Mouse (Mus musculus) lung, embryonic 15.5 days (tissue): Measurements from ENCODE around the gene Sun1. TPM values are rescaled to one million over a fixed set of nuclear protein-coding genes. Genes with fewer than 3 reads are reported as not detected.
A peak's percentile ranks its signal among the peaks of the same experiment; 100 is the strongest.

Experiments
- ATAC-seq: fragments of 200-750 bp; cut with Nextera tagmentation; 2 replicates; pipeline ENCODE4 v1.8.0; 2017; ENCODE audit warnings: moderate number of reproducible peaks, borderline replicate concordance; ENCODE audit not compliant: low FRiP score, low TSS enrichment; ENCODE audit errors: extremely low read depth
- H3K27ac ChIP-seq: fragments of 300-500 bp; sonication (generic); 2 replicates; pipeline ENCODE4 v1.5.1; 2015; ENCODE audit warnings: moderate library complexity, mild to moderate bottlenecking, inconsistent platforms
- H3K27me3 ChIP-seq: fragments of 300-500 bp; sonication (generic); 2 replicates; pipeline ENCODE4 v1.6.1; 2015; ENCODE audit warnings: inconsistent platforms
- H3K36me3 ChIP-seq: fragments of 300-500 bp; sonication (generic); 2 replicates; pipeline ENCODE4 v1.6.1; 2015; ENCODE audit warnings: inconsistent platforms
- H3K4me1 ChIP-seq: fragments of 300-500 bp; sonication (generic); 2 replicates; pipeline ENCODE4 v1.6.1; 2015; ENCODE audit warnings: inconsistent platforms
- H3K4me2 ChIP-seq: fragments of 300-500 bp; sonication (generic); 2 replicates; pipeline ENCODE4 v1.6.1; 2015; ENCODE audit warnings: inconsistent platforms, mild to moderate bottlenecking, moderate library complexity
- H3K4me3 ChIP-seq: fragments of 300-500 bp; sonication (generic); 2 replicates; pipeline ENCODE4 v1.5.1; 2015; ENCODE audit warnings: mild to moderate bottlenecking, inconsistent platforms
- H3K9ac ChIP-seq: fragments of 300-500 bp; sonication (generic); 2 replicates; pipeline ENCODE4 v1.6.1; 2015; ENCODE audit warnings: inconsistent platforms
- H3K9me3 ChIP-seq: fragments of 300-500 bp; sonication (generic); 2 replicates; pipeline ENCODE4 v1.6.1; 2016; ENCODE audit warnings: inconsistent platforms
- WGBS: fragments of 180-500 bp; shearing (Covaris S2); methylation state at CpG from one replicate; pipeline ENCODE4 v1.1.7; 2015; 5-methylcytosine and 5-hydroxymethylcytosine counted together
- polyA plus RNA-seq: library from polyadenylated mRNA; unstranded; fragments of >200 nt; fragmentation: Nextera tagmentation; extraction: Ambion mirVana; gene quantifications from 2 replicates; pipeline ENCODE4 v1.2.1, GENCODE M21; 2015

The Sun1 gene
- polyA plus RNA-seq, 1 experiment from 2014 or later: 52.7 TPM

GRCm38 (mm10) chr5:139281373-139282112, 81.1 kb downstream of the Sun1 start:
- Histone ChIP-seq H3K9ac (no peak overlapping the region), H3K4me3 (no peak overlapping the region), H3K4me1 (peaks cover 21% of the 10 kb centered on the region), H3K4me2 (peak overlapping the region; percentile 17; the same call in 1 of the 2 replicates), H3K27me3 (no peaks in the 10 kb centered on the region), H3K9me3 (no peaks in the 10 kb centered on the region), H3K36me3 (no peaks in the 10 kb centered on the region), H3K27ac (peak overlapping the region; percentile 58)
- peak; percentile 55; the same call in 1 of the 2 replicates for ATAC-seq
- 38% methylated on average over 10 of the region's 11 CpGs for WGBS

GRCm38 (mm10) chr5:139282191-139282590, 81.8 kb downstream of the Sun1 start:
- Histone ChIP-seq H3K4me3 (no peak overlapping the region), H3K4me2 (peak overlapping the region; percentile 17; the same call in 1 of the 2 replicates), H3K27ac (peak overlapping the region; percentile 58), H3K36me3 (no peaks in the 10 kb centered on the region), H3K27me3 (no peaks in the 10 kb centered on the region), H3K4me1 (peaks cover 28% of the 10 kb centered on the region), H3K9ac (no peak overlapping the region), H3K9me3 (no peaks in the 10 kb centered on the region)
- 5% methylated on average over 15 of the region's 15 CpGs for WGBS
- ATAC-seq: peak; percentile 62

- Histone ChIP-seq H3K27ac (no peak overlapping the region), H3K4me3 (no peak overlapping the region), H3K9ac (no peak overlapping the region), H3K4me2 (no peak overlapping the region), H3K9me3 (no peaks in the 10 kb centered on the region), H3K4me1 (peaks cover 28% of the 10 kb centered on the region), H3K36me3 (no peaks in the 10 kb centered on the region), H3K27me3 (no peaks in the 10 kb centered on the region)
- no peak for ATAC-seq
- WGBS: 89% methylated on average over 14 of the region's 14 CpGs
Measured at GRCm38 (mm10) chr5:139283460-139284180, 83.2 kb downstream of the Sun1 start.

DNA sequence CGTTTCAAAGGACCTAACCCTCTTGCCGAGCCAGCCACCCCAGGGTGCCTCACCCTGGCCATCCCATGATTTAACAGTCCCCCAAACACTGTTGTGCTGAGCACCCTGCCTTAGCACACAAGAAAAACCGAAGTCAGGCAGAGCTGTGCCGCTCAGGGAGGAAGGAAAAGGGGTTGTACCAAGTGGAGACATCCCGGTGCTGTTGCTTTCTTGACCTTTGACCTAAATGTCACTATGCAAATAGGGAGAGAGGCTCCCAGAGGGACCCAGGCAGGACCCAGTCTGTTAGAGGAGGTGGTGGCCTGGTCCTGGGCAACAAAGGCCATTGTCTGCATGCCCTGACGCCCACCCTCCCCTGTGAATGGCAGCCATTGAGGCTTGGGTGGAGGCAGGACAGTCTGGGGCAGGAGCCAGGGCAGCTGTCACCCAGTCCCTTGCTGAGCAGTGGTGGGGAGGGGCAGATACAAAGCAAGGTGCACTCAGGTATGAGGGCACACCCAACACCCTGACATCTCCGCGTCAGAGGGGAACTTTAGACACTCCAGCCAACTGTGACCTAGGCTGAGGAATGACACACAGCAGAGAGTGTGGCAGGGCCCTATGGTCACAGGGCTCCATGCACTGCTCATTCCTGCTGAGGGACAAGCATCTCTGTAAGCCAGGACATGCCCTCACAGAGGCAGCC, 85.1 kb downstream of the Sun1 start:
- WGBS: 39% methylated on average over 8 of the region's 8 CpGs
- no peak for ATAC-seq
- peak overlapping the region; percentile 75 for H3K27ac ChIP-seq

GRCm38 (mm10) chr5:139286142-139286941, 85.9 kb downstream of the Sun1 start:
- ATAC-seq: peak; percentile 21; the same call in 1 of the 2 replicates

More for the DNA sequence above, 85.1 kb downstream of the Sun1 start:
- Histone ChIP-seq H3K4me1 (peaks cover 28% of the 10 kb centered on the region), H3K9ac (no peak overlapping the region), H3K36me3 (no peaks in the 10 kb centered on the region), H3K4me2 (no peak overlapping the region), H3K9me3 (no peaks in the 10 kb centered on the region), H3K27me3 (no peaks in the 10 kb centered on the region), H3K4me3 (no peak overlapping the region)

DNA sequence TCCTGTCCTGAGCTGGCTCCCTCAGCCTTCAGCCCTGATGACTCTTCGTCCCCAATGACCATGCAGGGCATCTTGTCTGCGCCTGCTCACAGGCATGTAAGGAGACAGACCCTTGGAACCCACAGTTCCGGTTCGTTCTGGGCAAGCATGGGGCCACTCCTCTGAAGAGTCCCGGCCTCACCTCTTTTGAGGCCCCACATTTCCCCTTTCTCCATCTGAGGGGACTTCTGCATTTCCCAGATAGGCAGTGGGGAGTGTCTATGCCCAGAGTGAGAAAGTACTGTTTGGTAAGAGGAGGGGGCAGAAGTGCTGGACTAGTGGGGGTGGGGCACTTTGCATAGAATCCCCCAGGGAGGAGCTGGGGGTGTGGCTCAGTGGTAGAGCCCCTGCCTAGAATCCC, 86.7 kb downstream of the Sun1 start:
- Histone ChIP-seq H3K4me3 (no peak overlapping the region), H3K36me3 (no peaks in the 10 kb centered on the region), H3K4me1 (peaks cover 21% of the 10 kb centered on the region), H3K4me2 (no peak overlapping the region), H3K9ac (no peak overlapping the region), H3K9me3 (no peaks in the 10 kb centered on the region), H3K27me3 (no peaks in the 10 kb centered on the region), H3K27ac (peak overlapping the region; percentile 75)
- no peak for ATAC-seq
- WGBS: 76% methylated on average over 5 of the region's 5 CpGs

More at GRCm38 (mm10) chr5:139286142-139286941, 85.9 kb downstream of the Sun1 start:
- Histone ChIP-seq H3K4me1 (peaks cover 27% of the 10 kb centered on the region), H3K27me3 (no peaks in the 10 kb centered on the region), H3K27ac (peak overlapping the region; percentile 75), H3K36me3 (no peaks in the 10 kb centered on the region), H3K9ac (no peak overlapping the region), H3K4me2 (no peak overlapping the region), H3K4me3 (no peak overlapping the region), H3K9me3 (no peaks in the 10 kb centered on the region)
- WGBS: 31% methylated on average over 14 of the region's 14 CpGs

- no peak for ATAC-seq
- no peak overlapping the region for H3K9ac ChIP-seq
- H3K27ac ChIP-seq: no peak overlapping the region
- H3K4me1 ChIP-seq: peaks cover 17% of the 10 kb centered on the region
- H3K4me2 ChIP-seq: no peak overlapping the region
- H3K27me3 ChIP-seq: no peaks in the 10 kb centered on the region
- H3K36me3 ChIP-seq: no peaks in the 10 kb centered on the region
- H3K4me3 ChIP-seq: no peak overlapping the region
- 84% methylated on average over 4 of the region's 4 CpGs for WGBS
- no peaks in the 10 kb centered on the region for H3K9me3 ChIP-seq
Measured at GRCm38 (mm10) chr5:139287787-139288186, 87.3 kb downstream of the Sun1 start.

GRCm38 (mm10) chr5:139288591-139288990, 88.2 kb downstream of the Sun1 start:
- no peaks in the 10 kb centered on the region for H3K36me3 ChIP-seq
- no peak overlapping the region for H3K9ac ChIP-seq
- peaks cover 17% of the 10 kb centered on the region for H3K4me1 ChIP-seq
- no peak overlapping the region for H3K4me3 ChIP-seq
- 76% methylated on average over 4 of the region's 4 CpGs for WGBS
- H3K27ac ChIP-seq: no peak overlapping the region
- no peaks in the 10 kb centered on the region for H3K9me3 ChIP-seq
- no peak for ATAC-seq
- no peaks in the 10 kb centered on the region for H3K27me3 ChIP-seq
- H3K4me2 ChIP-seq: no peak overlapping the region

- Histone ChIP-seq H3K36me3 (no peaks in the 10 kb centered on the region), H3K27me3 (no peaks in the 10 kb centered on the region), H3K9me3 (no peaks in the 10 kb centered on the region), H3K4me2 (no peak overlapping the region), H3K9ac (no peak overlapping the region), H3K4me3 (no peak overlapping the region), H3K27ac (no peak overlapping the region), H3K4me1 (peaks cover 16% of the 10 kb centered on the region)
- WGBS: 78% methylated on average over 12 of the region's 12 CpGs
- no peak for ATAC-seq
Measured at GRCm38 (mm10) chr5:139290467-139291259, 90.2 kb downstream of the Sun1 start.

DNA sequence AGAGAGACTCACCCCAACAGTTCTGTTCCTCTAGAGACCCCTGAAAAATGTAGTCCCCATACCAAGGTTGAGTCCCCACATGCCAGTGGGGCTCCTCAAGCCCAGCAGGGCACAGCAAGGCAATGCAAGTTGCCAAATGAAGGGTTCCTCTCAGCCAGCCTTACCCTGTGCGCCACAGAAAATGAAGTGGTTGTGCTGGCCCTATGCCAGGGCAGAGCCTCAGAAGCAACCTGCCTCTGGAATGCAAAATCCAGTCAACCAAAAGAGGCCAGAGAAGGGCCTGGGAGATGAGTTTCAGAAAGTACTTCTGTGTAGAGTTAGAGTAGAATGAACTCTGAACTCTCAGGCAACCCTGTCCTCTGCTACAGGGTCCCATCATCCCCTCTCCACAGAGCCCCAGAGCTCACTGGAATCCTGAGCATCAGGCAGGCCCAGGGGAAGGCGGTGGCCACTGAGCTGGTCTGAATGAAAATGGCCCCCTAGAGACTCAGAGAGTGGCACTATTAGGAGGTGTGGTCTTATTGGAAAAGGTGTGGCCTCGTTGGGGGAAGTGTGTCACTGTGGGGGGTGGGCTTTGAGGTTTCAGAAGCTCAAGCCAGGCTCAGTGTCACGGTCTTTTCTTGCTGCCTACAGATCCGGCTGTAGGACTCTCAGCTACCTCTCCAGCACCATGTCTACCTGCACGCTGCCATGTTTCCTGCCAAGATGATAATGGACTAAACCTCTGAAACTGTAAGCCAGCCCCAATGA, 91.5 kb downstream of the Sun1 start:
- ATAC-seq: no peak
- Histone ChIP-seq H3K27ac (no peak overlapping the region), H3K9me3 (no peaks in the 10 kb centered on the region), H3K4me2 (no peak overlapping the region), H3K27me3 (no peaks in the 10 kb centered on the region), H3K9ac (no peak overlapping the region), H3K4me3 (no peak overlapping the region), H3K4me1 (peaks cover 3% of the 10 kb centered on the region), H3K36me3 (no peaks in the 10 kb centered on the region)
- WGBS: 47% methylated on average over 6 of the region's 6 CpGs
